Mouse (Mus musculus) heart, adult 2 months (tissue): ENCODE measurements around the gene Sipa1l1. TPM values are rescaled to one million over a fixed set of nuclear protein-coding genes. Genes with fewer than 3 reads are reported as not detected.

Experiments used
- DNase-seq, 2 experiments: peaks; one replicate each; pipeline ENCODE4 v3.0.0; 2021
- H3K27ac ChIP-seq: fragments of 200-600 bp; 2 replicates; pipeline ENCODE4 v1.8.1; 2022
- H3K27me3 ChIP-seq: fragments of 200-500 bp; 2 replicates; pipeline ENCODE4 v1.6.1; 2012; ENCODE audit warnings: mild to moderate bottlenecking, low read length, inconsistent platforms, mixed read lengths; ENCODE audit not compliant: control insufficient read depth, insufficient read depth
- H3K36me3 ChIP-seq: fragments of 200-500 bp; 2 replicates; pipeline ENCODE4 v1.6.1; 2012; ENCODE audit warnings: low read length, inconsistent platforms; ENCODE audit not compliant: control insufficient read depth, insufficient read depth
- H3K4me1 ChIP-seq: fragments of 200-500 bp; 2 replicates; pipeline ENCODE4 v1.6.1; 2011; ENCODE audit warnings: low read length; ENCODE audit not compliant: control insufficient read depth, insufficient read depth
- H3K4me3 ChIP-seq: fragments of 200-600 bp; 2 replicates; pipeline ENCODE4 v1.8.1; 2022
- H3K79me2 ChIP-seq: fragments of 200-500 bp; replicated peaks from 2 replicates; pipeline ENCODE4 v1.6.1; 2012; ENCODE audit warnings: mild to moderate bottlenecking, inconsistent platforms, low read length, moderate library complexity, mixed read lengths; ENCODE audit not compliant: control insufficient read depth, insufficient read depth
- H3K9ac ChIP-seq: fragments of 200-500 bp; 2 replicates; pipeline ENCODE4 v1.6.1; 2012; ENCODE audit warnings: low read depth, mild to moderate bottlenecking, control low read depth, inconsistent platforms, low read length, mixed read lengths
- CTCF ChIP-seq: fragments of 200-600 bp; IDR thresholded peaks from 2 replicates; pipeline ENCODE4 v1.8.1; 2022; ENCODE audit warnings: antibody characterized with exemption, mild to moderate bottlenecking, moderate library complexity
- EP300 ChIP-seq: fragments of 200-500 bp; IDR thresholded peaks from 2 replicates; pipeline ENCODE4 v1.6.1; 2011; ENCODE audit warnings: low read depth, low read length, control low read depth; ENCODE audit not compliant: insufficient read depth
- POLR2A ChIP-seq: fragments of 200-500 bp; IDR thresholded peaks from 2 replicates; pipeline ENCODE4 v1.6.1; 2011; ENCODE audit warnings: mild to moderate bottlenecking, low read depth, low read length, control low read depth; ENCODE audit not compliant: insufficient read depth
- WGBS: fragments of 180-500 bp; shearing (Covaris S2); methylation state at CpG from one replicate; pipeline ENCODE4 v1.1.7; 2018; 5-methylcytosine and 5-hydroxymethylcytosine counted together
- intact Hi-C: fragments of 180-260 bp; cut with DNase I; formaldehyde crosslinking; loops from one replicate; pipeline ENCODE4 v1.15.1; 2025
- polyA plus RNA-seq: library from polyadenylated mRNA; depleted of rRNA; stranded (reverse); fragments of >200 nt; gene quantifications from 2 replicates; pipeline ENCODE4 v1.2.3, GENCODE M21; 2012
- total RNA-seq, 2 experiments: library from RNA; stranded (reverse); gene quantifications; 2 replicates each; pipeline ENCODE4 v1.2.3; 2021

Gene Sipa1l1
- total and polyA plus RNA-seq, 3 experiments, result 6.9 to 9.1 (median 8.4) TPM

- H3K9ac ChIP-seq, result no peak overlapping the region
- H3K4me3 ChIP-seq, result no peak overlapping the region
- no peaks in the 10 kb centered on the region for H3K4me1 ChIP-seq
- no peak overlapping the region for H3K27ac ChIP-seq
- 76% methylated on average over 3 of the region's 3 CpGs for WGBS
- no peaks in the 10 kb centered on the region for H3K79me2 ChIP-seq
- H3K36me3 ChIP-seq, result no peaks in the 10 kb centered on the region
- no peak for DNase-seq
- no peaks in the 10 kb centered on the region for H3K27me3 ChIP-seq
- TF ChIP-seq EP300 (no peak), CTCF (no peak), POLR2A (no peak)
- intact Hi-C loops, result no loop called here
These were observed 79.4 kb downstream of the Sipa1l1 start for GRCm38 (mm10) chr12:82248501-82248900.

- no peak for DNase-seq
- Histone ChIP-seq H3K36me3 (no peaks in the 10 kb centered on the region), H3K9ac (no peak overlapping the region), H3K4me1 (no peaks in the 10 kb centered on the region; the same call in 1 of the 2 replicates), H3K4me3 (no peak overlapping the region), H3K27me3 (no peaks in the 10 kb centered on the region), H3K79me2 (no peaks in the 10 kb centered on the region), H3K27ac (no peak overlapping the region)
- intact Hi-C loops, result no loop called here
- no peak for TF ChIP-seq POLR2A
- TF ChIP-seq EP300, result no peak
- no peak for TF ChIP-seq CTCF
- 65% methylated on average over 2 of the region's 2 CpGs for WGBS
These were observed 82.2 kb downstream of the Sipa1l1 start for GRCm38 (mm10) chr12:82251328-82251727.

- H3K79me2 ChIP-seq, result no peaks in the 10 kb centered on the region
- H3K9ac ChIP-seq, result no peak overlapping the region
- no peaks in the 10 kb centered on the region for H3K27me3 ChIP-seq
- 77% methylated on average over 5 of the region's 5 CpGs for WGBS
- intact Hi-C loops, result no loop called here
- peak in 1 of 2 experiments; percentile 22 for DNase-seq
- no peak overlapping the region for H3K27ac ChIP-seq
- TF ChIP-seq POLR2A (no peak), CTCF (no peak), EP300 (no peak)
- H3K4me1 ChIP-seq, result peaks cover 4% of the 10 kb centered on the region
- H3K36me3 ChIP-seq, result no peaks in the 10 kb centered on the region
- no peak overlapping the region for H3K4me3 ChIP-seq
These were observed 85.0 kb downstream of the Sipa1l1 start for GRCm38 (mm10) chr12:82254076-82254475.

- 94% methylated on average over 5 of the region's 5 CpGs for WGBS
- no peaks in the 10 kb centered on the region for H3K79me2 ChIP-seq
- DNase-seq, result no peak
- no peaks in the 10 kb centered on the region for H3K27me3 ChIP-seq
- intact Hi-C loops, result no loop called here
- H3K36me3 ChIP-seq, result no peaks in the 10 kb centered on the region
- no peak overlapping the region for H3K9ac ChIP-seq
- H3K27ac ChIP-seq, result no peak overlapping the region
- no peak overlapping the region for H3K4me3 ChIP-seq
- peaks cover 4% of the 10 kb centered on the region for H3K4me1 ChIP-seq
- no peak for TF ChIP-seq CTCF
- TF ChIP-seq POLR2A, result no peak
- TF ChIP-seq EP300, result no peak
These were observed 86.9 kb downstream of the Sipa1l1 start for GRCm38 (mm10) chr12:82256012-82256411.

GRCm38 (mm10) chr12:82256921-82257500, 87.9 kb downstream of the Sipa1l1 start:
- Histone ChIP-seq H3K27me3 (no peaks in the 10 kb centered on the region), H3K4me1 (peaks cover 4% of the 10 kb centered on the region), H3K4me3 (no peak overlapping the region), H3K27ac (no peak overlapping the region), H3K9ac (no peak overlapping the region), H3K79me2 (no peaks in the 10 kb centered on the region), H3K36me3 (no peaks in the 10 kb centered on the region)
- TF ChIP-seq EP300, result no peak
- no peak for TF ChIP-seq CTCF
- peak in 1 of 2 experiments; percentile 27 for DNase-seq
- 64% methylated on average over 6 of the region's 6 CpGs for WGBS
- intact Hi-C loops, result no loop called here

GRCm38 (mm10) chr12:82257994-82258785, 89.1 kb downstream of the Sipa1l1 start:
- 78% methylated on average over 6 of the region's 6 CpGs for WGBS
- Histone ChIP-seq H3K79me2 (no peaks in the 10 kb centered on the region), H3K4me1 (peaks cover 4% of the 10 kb centered on the region), H3K9ac (no peak overlapping the region), H3K36me3 (no peaks in the 10 kb centered on the region), H3K27ac (no peak overlapping the region), H3K4me3 (no peak overlapping the region), H3K27me3 (no peaks in the 10 kb centered on the region)
- TF ChIP-seq EP300, result no peak
- no peak for TF ChIP-seq CTCF
- TF ChIP-seq POLR2A, result no peak
- intact Hi-C loops, result no loop called here
- DNase-seq, result no peak
